Mouse (Mus musculus) thymus, postnatal 10 days (tissue): ENCODE measurements at regions not wholly inside any gene's neighbourhood (a gene's known extent, or its start where the extent isn't known, plus 50 kb on each side); places are given as distances from the start of the nearest gene placed in this dataset.

Experiments used
- DNase-seq, 2 experiments: peaks; one replicate each; pipeline ENCODE4 v3.0.0; 2021; ENCODE audit warnings: low spot score in 2 of 2

- DNase-seq = no peak
Observed at GRCm38 (mm10) chr10:111419375-111420194, 53.4 kb upstream of the Nap1l1 start.

- DNase-seq = no peak
Observed at GRCm38 (mm10) chr10:111420195-111420838, 52.7 kb upstream of the Nap1l1 start.

DNA sequence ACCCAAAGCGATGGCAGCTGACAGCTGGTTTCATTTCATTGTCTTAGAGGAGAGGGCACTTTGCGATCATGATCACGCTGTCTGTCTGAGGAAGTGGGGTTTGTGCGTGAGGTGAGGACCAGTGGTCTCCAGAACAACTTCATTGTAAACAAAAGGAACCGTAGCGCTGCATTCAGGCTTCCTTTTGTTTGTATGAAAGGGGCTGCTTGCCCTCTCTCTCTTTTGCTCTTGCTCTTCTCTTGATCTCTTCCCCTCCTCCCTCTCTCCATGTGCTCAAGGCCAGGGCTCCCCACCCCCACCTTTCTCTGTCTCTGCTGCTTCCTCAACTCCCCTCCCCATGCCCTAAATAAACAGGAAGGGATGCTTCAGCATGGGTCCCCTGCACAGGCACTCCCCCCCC, 51.0 kb upstream of the Nap1l1 start:
- DNase-seq = peak in 1 of 2 experiments; percentile 28

- peak; percentile 8 to 28 for DNase-seq
Observed at GRCm38 (mm10) chr10:111422649-111423048, 50.4 kb upstream of the Nap1l1 start.
